ENCODE assay signal across 30 mouse cellular contexts in the genomic region with DNA sequence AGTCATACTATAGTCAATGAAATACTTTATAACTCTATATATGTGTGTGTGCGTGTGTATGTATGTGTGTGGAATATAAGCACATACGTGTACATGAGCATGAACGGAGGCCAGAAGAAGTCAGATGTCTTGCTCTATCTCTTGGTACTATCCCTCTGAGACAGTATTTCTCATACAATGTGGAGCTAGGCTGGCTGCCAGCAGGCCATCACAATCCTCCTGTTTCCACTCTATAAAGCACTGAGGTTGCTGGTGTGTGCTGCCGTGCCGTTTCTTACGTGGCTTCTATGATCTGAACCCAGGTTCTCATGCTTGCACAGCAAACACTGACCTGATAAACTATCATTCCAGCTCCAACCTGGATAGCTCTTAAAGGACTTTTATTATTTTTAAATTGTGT.
"Had no signal": no experiment of that assay in that cellular context is flagged by ENCODE, and none has a peak within 500 bp of the region (broad histone marks: within the 10 kb centered on the region; RNA-seq: fewer than 3 reads in every experiment).

No protein-coding gene starts in this region.

- H3K9me3 ChIP-seq: limb, embryonic 10.5 days; limb, embryonic 12.5 days; limb, embryonic 13.5 days; limb, embryonic 15.5 days; liver, embryonic 12.5 days; liver, embryonic 13.5 days; liver, embryonic 15.5 days; lung, embryonic 15.5 days; megakaryocyte, embryonic 14.5 days; midbrain, embryonic 10.5 days; midbrain, embryonic 12.5 days; midbrain, embryonic 13.5 days; midbrain, embryonic 15.5 days had no signal

- H3K27ac ChIP-seq: left cerebral cortex, adult 2 months; limb, embryonic 10.5 days; limb, embryonic 12.5 days; limb, embryonic 13.5 days; limb, embryonic 15.5 days; liver, embryonic 12.5 days; liver, embryonic 13.5 days; liver, embryonic 14.5 days; liver, embryonic 15.5 days; lung, embryonic 15.5 days; macrophage; midbrain, embryonic 10.5 days; midbrain, embryonic 12.5 days; midbrain, embryonic 13.5 days; midbrain, embryonic 15.5 days had no signal

- H3K4me1 ChIP-seq: limb, embryonic 10.5 days; limb, embryonic 12.5 days; limb, embryonic 13.5 days; limb, embryonic 15.5 days; liver, embryonic 12.5 days; liver, embryonic 13.5 days; liver, embryonic 15.5 days; lung, embryonic 15.5 days; megakaryocyte, embryonic 14.5 days; midbrain, embryonic 10.5 days; midbrain, embryonic 12.5 days; midbrain, embryonic 13.5 days; midbrain, embryonic 15.5 days had no signal

- DNase-seq: liver; liver, embryonic 13.5 days; lung, adult 18-20 months; lung, adult 2 months; lung, embryonic 14.5 days; lung, postnatal 10 days; lung, postnatal 14 days; lung, postnatal 36 days; lung, postnatal 4 days; midbrain, embryonic 14.5 days had no signal

- H3K4me3 ChIP-seq: left cerebral cortex, adult 2 months; limb, embryonic 10.5 days; limb, embryonic 12.5 days; limb, embryonic 13.5 days; limb, embryonic 15.5 days; liver, embryonic 12.5 days; liver, embryonic 13.5 days; liver, embryonic 15.5 days; lung, embryonic 15.5 days; megakaryocyte, embryonic 14.5 days; midbrain, embryonic 10.5 days; midbrain, embryonic 12.5 days; midbrain, embryonic 13.5 days; midbrain, embryonic 15.5 days; myocyte had no signal

- H3K27me3 ChIP-seq: limb, embryonic 12.5 days; limb, embryonic 13.5 days; limb, embryonic 15.5 days; liver, embryonic 12.5 days; liver, embryonic 13.5 days; liver, embryonic 15.5 days; lung, embryonic 15.5 days; midbrain, embryonic 12.5 days; midbrain, embryonic 13.5 days; midbrain, embryonic 15.5 days had no signal

- ATAC-seq: liver, embryonic 12.5 days; lung, postnatal 0 days; midbrain, embryonic 13.5 days; midbrain, embryonic 15.5 days; midbrain, embryonic 16.5 days had no signal

- H3K9ac ChIP-seq: limb, embryonic 12.5 days; limb, embryonic 13.5 days; limb, embryonic 15.5 days; liver, embryonic 12.5 days; liver, embryonic 13.5 days; liver, embryonic 14.5 days; liver, embryonic 15.5 days; lung, embryonic 14.5 days; lung, embryonic 15.5 days; midbrain, embryonic 12.5 days; midbrain, embryonic 13.5 days; midbrain, embryonic 15.5 days had no signal

- H3K4me2 ChIP-seq: limb, embryonic 12.5 days; limb, embryonic 13.5 days; limb, embryonic 15.5 days; liver, embryonic 11.5 days; liver, embryonic 12.5 days; liver, embryonic 13.5 days; liver, embryonic 15.5 days; lung, embryonic 14.5 days; lung, embryonic 15.5 days; midbrain, embryonic 11.5 days; midbrain, embryonic 12.5 days; midbrain, embryonic 13.5 days; midbrain, embryonic 15.5 days had no signal

- H3K36me3 ChIP-seq: limb, embryonic 10.5 days; limb, embryonic 12.5 days; limb, embryonic 13.5 days; limb, embryonic 15.5 days; liver, embryonic 12.5 days; liver, embryonic 13.5 days; liver, embryonic 15.5 days; lung, embryonic 15.5 days; midbrain, embryonic 10.5 days; midbrain, embryonic 12.5 days; midbrain, embryonic 13.5 days; midbrain, embryonic 15.5 days had no signal
